Mouse (Mus musculus) ES-E14 (cell line): ENCODE measurements around the gene Ano6. TPM values are rescaled to one million over a fixed set of nuclear protein-coding genes. Genes with fewer than 3 reads are reported as not detected.

Source experiments
- DNase-seq: peaks from one replicate; pipeline ENCODE4 v3.0.0-alpha.2; 2013; ENCODE audit warnings: low read depth, low spot score
- H3K27ac ChIP-seq: 2 replicates; pipeline ENCODE4 v1.5.1; 2012; ENCODE audit warnings: low read depth, mild to moderate bottlenecking, low read length, moderate library complexity, mixed read lengths; ENCODE audit not compliant: poor library complexity, insufficient read depth, severe bottlenecking
- H3K36me3 ChIP-seq: 2 replicates; pipeline ENCODE4 v1.6.1; 2012; ENCODE audit warnings: mild to moderate bottlenecking, low read length, moderate library complexity, mixed read lengths; ENCODE audit not compliant: control insufficient read depth, poor library complexity, insufficient read depth, severe bottlenecking
- H3K4me1 ChIP-seq, 2 experiments: fragments of 150-350 bp in 1 of 2; sonication (generic) in 1 of 2; 2 replicates each; pipeline ENCODE4 v1.6.1; 2012; ENCODE audit warnings: low read length in 2 of 2, mild to moderate bottlenecking in 1 of 2, mixed read lengths in 1 of 2; ENCODE audit not compliant: control insufficient read depth in 2 of 2, insufficient read depth in 2 of 2, poor library complexity in 1 of 2
- H3K4me3 ChIP-seq, 2 experiments: fragments of 150-350 bp in 1 of 2; sonication (generic) in 1 of 2; 2 replicates each; pipeline ENCODE4 v1.5.1; 2012; ENCODE audit warnings: low read length in 2 of 2, low read depth in 1 of 2, mild to moderate bottlenecking in 1 of 2, mixed read lengths in 1 of 2; ENCODE audit not compliant: insufficient read depth in 1 of 2, poor library complexity in 1 of 2, severe bottlenecking in 1 of 2
- H3K9ac ChIP-seq: 2 replicates; pipeline ENCODE4 v1.6.1; 2012; ENCODE audit warnings: low read depth, mild to moderate bottlenecking, low read length, mixed read lengths; ENCODE audit not compliant: poor library complexity, insufficient read depth, severe bottlenecking
- H3K9me3 ChIP-seq: fragments of 150-350 bp; sonication (generic); 2 replicates; pipeline ENCODE4 v1.6.1; 2012; ENCODE audit warnings: low read depth, mild to moderate bottlenecking, low read length; ENCODE audit not compliant: control insufficient read depth, insufficient read depth
- CHD2 ChIP-seq: IDR thresholded peaks from 2 replicates; pipeline ENCODE4 v1.6.1; 2014; ENCODE audit warnings: mild to moderate bottlenecking, low read depth, low read length, inconsistent platforms
- HCFC1 ChIP-seq: IDR thresholded peaks from 2 replicates; pipeline ENCODE4 v1.6.1; 2012; ENCODE audit warnings: low read length, inconsistent platforms, borderline replicate concordance; ENCODE audit not compliant: insufficient read depth
- MAFK ChIP-seq: IDR thresholded peaks from 2 replicates; pipeline ENCODE4 v1.6.1; 2014; ENCODE audit warnings: mild to moderate bottlenecking, low read depth, low read length, inconsistent platforms; ENCODE audit not compliant: insufficient read depth
- ZC3H11A ChIP-seq: IDR thresholded peaks from 2 replicates; pipeline ENCODE4 v1.6.1; 2012; ENCODE audit warnings: low read depth, mild to moderate bottlenecking, inconsistent platforms, low read length, borderline replicate concordance
- ZNF384 ChIP-seq: IDR thresholded peaks from 2 replicates; pipeline ENCODE4 v1.6.1; 2012; ENCODE audit warnings: low read depth, low read length, inconsistent platforms
- in situ Hi-C, 2 experiments: fragments of 600-800 bp; cut with MboI; formaldehyde crosslinking; loops; one replicate each; pipeline ENCODE4 v1.15.1; 2025; ENCODE audit warnings: low sequenced_read_pairs in 2 of 2, inconsistent platforms in 1 of 2; ENCODE audit not compliant: unreplicated experiment in 2 of 2
- total RNA-seq: library from RNA; depleted of rRNA; stranded (reverse); fragments of 300-350 nt; gene quantifications from 2 replicates; pipeline ENCODE4 v1.2.3, GENCODE M21; 2012; rRNA removed

The Ano6 gene
- 48.6 and 51.0 TPM in 2 replicates for total RNA-seq

GRCm38 (mm10) chr15:95790529-95791071, at the start of gene Ano6:
Gene Ano6 (plus strand): TSS chr15:95790843.
- in situ Hi-C loops = no loop called here
- peak within 1 kb of the TSS; percentile 52 for H3K27ac ChIP-seq
- H3K9me3 ChIP-seq = no peaks in the 10 kb centered on the region
- TF ChIP-seq HCFC1 = no peak
- no peak for TF ChIP-seq MAFK
- no peak for TF ChIP-seq ZC3H11A
- no peak for TF ChIP-seq CHD2
- TF ChIP-seq ZNF384 = no peak
- peak within 1 kb of the TSS; percentile 77 to 83 for H3K4me3 ChIP-seq
- DNase-seq = peak; percentile 70
- H3K9ac ChIP-seq = peak within 1 kb of the TSS; percentile 83
- peaks cover 0 to 4% of the 10 kb centered on the region in 2 experiments; a peak in 1 of 4 replicates for H3K4me1 ChIP-seq
- H3K36me3 ChIP-seq = no peaks in the 10 kb centered on the region

DNA sequence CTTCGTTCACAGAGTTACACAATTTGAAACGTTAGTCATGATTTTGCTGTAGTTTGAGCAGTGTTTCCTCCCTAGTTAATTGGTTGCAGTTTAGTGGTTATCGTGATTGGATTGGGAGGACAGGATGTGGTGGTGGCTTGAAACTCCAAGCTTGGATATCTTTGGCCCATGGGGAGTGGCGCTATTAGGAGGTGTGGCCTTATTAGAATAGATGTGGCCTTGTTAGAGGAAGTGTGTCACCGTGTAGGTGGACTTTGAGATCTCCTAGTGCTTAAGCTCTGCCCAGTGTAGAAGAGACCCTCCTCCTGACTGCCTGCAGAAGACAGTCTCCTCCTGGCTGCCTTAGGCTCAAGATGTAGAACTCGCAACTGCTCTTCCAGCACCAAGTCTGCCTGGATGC, 47.7 kb upstream of the Ano6 start:
- Histone ChIP-seq H3K4me1 (peaks cover 0 to 3% of the 10 kb centered on the region in 2 experiments; a peak in 1 of 4 replicates), H3K36me3 (no peaks in the 10 kb centered on the region), H3K4me3 (no peak overlapping the region), H3K9ac (no peak overlapping the region), H3K9me3 (no peaks in the 10 kb centered on the region), H3K27ac (no peak overlapping the region)
- no peak for TF ChIP-seq HCFC1
- TF ChIP-seq ZC3H11A = no peak
- TF ChIP-seq ZNF384 = no peak
- no peak for TF ChIP-seq MAFK
- TF ChIP-seq CHD2 = no peak
- DNase-seq = no peak
- in situ Hi-C loops = no loop called here

GRCm38 (mm10) chr15:95743856-95744255, 46.8 kb upstream of the Ano6 start:
- DNase-seq = no peak
- no peaks in the 10 kb centered on the region for H3K9me3 ChIP-seq
- in situ Hi-C loops = no loop called here
- H3K27ac ChIP-seq = no peak overlapping the region
- H3K9ac ChIP-seq = no peak overlapping the region
- peaks cover 0 to 3% of the 10 kb centered on the region in 2 experiments; a peak in 1 of 4 replicates for H3K4me1 ChIP-seq
- H3K4me3 ChIP-seq = no peak overlapping the region
- no peaks in the 10 kb centered on the region for H3K36me3 ChIP-seq
- TF ChIP-seq ZC3H11A = no peak
- TF ChIP-seq ZNF384 = no peak
- no peak for TF ChIP-seq HCFC1
- no peak for TF ChIP-seq CHD2
- TF ChIP-seq MAFK = no peak

DNA sequence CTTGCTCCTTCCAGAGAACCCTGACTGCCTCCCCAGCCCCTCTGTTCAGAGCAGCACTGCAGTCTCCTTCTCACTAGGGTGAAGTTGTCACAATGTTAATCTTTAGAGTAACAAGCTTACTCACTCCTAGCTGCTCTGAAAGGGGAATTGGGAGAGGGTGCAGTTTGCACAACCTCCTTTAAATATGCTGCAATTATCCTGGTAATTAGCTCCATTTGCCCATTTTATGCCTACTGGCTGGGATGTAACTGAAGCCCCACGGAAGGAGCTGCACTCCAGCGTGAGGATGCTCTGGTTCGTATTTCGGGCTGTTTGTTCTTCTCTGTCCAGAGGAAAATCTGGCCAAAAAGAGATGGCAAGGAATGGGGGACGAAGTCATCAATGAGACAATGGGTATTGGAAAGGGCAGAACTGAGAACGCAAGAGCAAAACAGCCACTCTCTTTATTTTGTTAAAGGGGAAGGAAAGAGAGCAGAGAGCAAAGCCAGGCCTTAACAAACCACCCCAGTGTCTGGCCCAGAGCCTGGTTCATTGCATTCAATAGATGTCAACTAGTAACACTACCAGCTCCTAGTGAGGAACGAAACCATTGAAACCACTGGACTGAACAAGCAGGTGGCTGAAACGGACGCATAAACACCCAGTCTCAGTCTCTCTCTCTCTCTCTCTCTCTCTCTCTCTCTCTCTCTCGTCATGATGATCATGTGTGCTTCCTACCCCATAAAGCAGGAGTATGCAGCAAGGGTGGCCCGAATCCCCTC, 45.1 kb upstream of the Ano6 start:
- Histone ChIP-seq H3K4me1 (peaks cover 0 to 3% of the 10 kb centered on the region in 2 experiments; a peak in 1 of 4 replicates), H3K36me3 (no peaks in the 10 kb centered on the region), H3K27ac (no peak overlapping the region), H3K9ac (no peak overlapping the region), H3K9me3 (no peaks in the 10 kb centered on the region), H3K4me3 (no peak overlapping the region)
- DNase-seq = no peak
- in situ Hi-C loops = no loop called here
- TF ChIP-seq CHD2 (no peak), ZC3H11A (no peak), HCFC1 (no peak), MAFK (no peak), ZNF384 (no peak)
